Mouse (Mus musculus) spleen, postnatal 14 days (tissue): Measurements from ENCODE around the gene Mapk8ip3.
A peak's percentile ranks its signal among the peaks of the same experiment; 100 is the strongest.
"Not testable (repeated sequence)": the region's sequence is repeated elsewhere in the genome, so short reads cannot be mapped to it uniquely, and the experiment has no call there.

ENCODE experiments used
- DNase-seq, 2 experiments: peaks; one replicate each; pipeline ENCODE4 v3.0.0; 2021 to 2022; ENCODE audit warnings: low spot score in 2 of 2

Gene Mapk8ip3

DNA sequence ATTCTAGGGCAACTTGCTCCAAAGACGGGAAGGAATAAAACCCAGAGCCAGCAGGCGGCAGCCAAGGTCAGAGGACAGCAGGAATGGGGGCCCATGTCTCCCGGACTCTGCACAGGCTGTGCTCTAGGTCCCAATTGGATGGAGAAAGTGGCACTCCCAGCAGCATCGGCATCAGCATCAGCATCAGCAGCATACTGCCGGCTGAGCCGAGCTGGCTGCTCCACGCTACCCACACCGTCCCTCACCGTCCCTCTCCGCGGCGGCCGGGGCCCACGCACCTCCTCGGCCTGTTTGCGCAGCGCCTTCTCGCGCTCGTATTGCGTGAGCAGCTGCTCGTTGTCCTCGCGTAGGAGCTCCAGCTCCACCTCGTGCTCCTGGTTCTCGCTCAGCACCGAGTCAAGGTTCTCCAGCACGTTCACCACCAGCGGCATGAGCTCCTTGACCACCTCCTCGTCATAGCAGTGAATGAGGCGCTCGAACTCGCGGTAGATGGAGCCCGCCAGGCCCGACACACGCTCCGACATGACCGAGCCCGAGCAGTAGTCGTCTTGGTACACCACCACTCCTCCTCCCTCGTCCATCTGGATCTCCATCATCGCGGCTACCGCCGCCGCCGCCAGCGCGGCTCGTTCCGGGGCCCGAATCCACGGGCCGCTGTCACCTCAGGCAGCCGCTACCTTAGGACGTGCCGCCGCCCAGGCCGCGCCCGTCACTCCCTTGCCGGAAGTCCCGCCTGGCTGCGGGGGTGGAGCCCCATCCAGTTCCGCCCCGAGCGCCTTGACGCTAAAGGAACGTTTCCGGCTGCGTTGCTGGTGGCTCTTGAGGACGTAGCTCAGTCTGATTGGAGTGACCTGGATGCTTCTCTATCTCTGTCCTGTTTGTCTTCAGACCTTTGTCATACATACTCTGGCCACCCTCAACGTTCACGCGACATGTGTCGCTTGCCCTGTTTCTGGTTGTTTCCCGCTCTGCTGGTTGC lies at the start of gene Mapk8ip3:
Gene Mapk8ip3 (minus strand): TSS at position 719 of the 979 bp plus-strand sequence.
- DNase-seq, result peak; percentile 95 to 96

DNA sequence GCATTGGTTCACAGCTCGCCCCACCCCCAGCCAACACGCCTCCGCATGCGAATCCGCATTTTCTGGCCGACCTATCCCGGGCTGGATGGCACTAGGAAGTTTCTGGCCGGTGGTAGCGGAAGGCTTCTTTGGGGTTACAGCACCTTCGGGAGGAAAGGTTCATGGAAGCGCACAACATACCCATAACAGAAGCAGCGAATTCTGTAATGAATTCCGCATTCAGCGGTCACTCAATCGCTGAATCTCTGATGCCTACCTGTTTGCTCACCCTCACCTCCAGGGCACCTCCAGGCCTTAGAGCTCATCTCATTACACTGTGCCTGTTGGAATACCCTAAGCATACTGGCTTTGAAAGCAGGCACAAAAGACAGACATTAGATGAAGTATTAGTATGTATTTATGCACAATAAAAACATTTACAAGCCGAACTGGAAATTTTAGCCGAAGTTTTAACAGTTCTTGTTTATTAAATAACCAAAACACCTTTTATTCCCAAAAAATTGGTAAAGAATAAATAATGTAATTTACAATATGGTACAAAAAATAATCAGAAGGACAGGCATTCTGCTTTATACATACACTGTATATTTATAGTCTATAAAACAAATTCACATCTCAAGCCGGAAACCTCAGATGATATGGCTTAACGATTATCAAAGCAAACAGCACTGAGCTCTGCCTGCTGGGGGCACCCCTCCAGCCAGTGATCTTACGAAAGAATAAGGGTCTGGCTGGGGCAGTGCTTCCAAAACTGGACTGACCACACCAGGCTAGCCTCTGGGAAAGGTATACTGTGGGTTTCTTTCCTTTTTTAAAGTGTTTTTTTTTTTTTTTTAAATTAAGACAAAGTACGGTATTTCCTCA lies 24.3 kb upstream of the Mapk8ip3 start:
- no peak for DNase-seq

DNA sequence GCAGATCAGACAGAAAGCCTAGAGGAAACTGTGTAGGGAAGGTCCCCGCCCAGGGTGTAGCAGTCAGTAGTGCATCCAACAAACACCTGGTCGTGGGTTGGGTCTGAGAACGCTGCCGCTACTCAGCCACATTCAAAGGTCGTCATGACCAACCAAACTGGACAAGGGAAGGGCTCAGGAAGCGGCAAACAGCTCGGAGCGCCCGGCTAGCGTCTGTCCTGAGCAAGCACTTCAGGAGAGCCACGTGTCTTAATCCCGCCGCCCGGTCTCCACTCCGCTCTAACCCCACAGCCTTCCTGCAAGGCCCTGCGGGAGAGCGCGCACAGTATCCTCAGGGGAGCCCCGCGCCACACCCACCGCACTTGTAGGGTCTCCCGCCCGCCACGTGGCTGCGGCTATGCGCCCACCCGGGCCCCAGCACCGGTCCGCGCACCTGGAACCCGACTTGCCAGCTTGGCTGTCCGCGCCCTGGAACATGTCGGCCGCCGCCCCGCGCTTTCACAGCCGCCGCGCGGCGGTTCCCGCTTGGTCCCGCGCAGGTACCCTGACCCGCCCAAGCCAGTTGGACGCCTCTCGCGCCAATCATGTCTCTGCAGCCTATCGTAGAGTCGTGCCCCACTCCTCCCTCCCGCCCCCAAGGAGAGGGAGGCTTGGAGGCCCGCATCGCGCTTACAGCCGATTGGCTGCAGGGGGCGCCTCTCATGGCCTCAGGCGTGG lies 23.5 kb upstream of the Mapk8ip3 start, which contains the start of gene Jpt2:
Gene Jpt2 (minus strand): TSS at position 555 of the 717 bp plus-strand sequence.
- DNase-seq, result peak; percentile 93 to 96

- DNase-seq, result no peak
These were observed 22.6 kb upstream of the Mapk8ip3 start for GRCm38 (mm10) chr17:24959371-24959770.

GRCm38 (mm10) chr17:24953291-24953690 lies 16.5 kb upstream of the Mapk8ip3 start:
- no peak for DNase-seq

DNA sequence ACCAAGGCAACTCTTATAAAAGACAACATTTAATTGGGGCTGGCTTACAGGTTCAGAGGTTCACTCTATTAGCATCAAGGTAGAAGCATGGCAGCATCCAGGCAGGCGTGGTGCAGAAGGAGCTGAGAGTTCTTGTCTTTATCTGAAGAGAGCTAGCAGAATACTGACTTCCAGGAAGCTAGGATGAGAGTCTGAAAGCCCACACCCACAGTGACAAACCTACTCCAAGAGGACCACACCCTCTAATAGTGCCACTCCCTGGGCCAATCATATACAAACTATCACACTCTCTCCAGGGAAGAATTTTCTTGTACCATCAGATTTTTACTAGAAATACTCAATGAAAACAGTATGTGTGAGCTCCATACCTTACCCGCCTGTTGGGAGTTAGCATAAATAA lies 13.9 kb upstream of the Mapk8ip3 start:
- no peak for DNase-seq

DNA sequence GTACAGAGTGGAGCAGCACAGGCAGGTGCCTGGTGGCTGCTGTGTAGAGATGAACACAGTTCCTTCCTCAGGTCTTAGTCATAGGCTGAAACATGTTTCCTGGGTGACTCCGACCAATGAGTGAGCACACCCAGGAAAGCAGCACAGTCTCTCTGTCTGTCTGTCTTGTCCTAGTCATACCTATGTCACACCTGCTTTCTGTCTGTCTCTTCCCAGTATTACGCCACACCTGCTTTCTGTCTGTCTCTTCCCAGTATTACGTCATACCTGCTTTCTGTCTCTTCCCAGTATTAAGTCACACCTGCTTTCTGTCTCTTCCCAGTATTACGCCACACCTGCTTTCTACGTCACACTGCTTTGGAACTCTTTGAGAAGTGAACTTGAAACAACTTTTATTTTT lies 11.4 kb upstream of the Mapk8ip3 start:
- DNase-seq, result no peak

- DNase-seq, result not testable (repeated sequence)
These were observed 6.8 kb upstream of the Mapk8ip3 start for GRCm38 (mm10) chr17:24943589-24943988.

- DNase-seq, result no peak
These were observed 6.3 kb upstream of the Mapk8ip3 start for GRCm38 (mm10) chr17:24943036-24943435.

DNA sequence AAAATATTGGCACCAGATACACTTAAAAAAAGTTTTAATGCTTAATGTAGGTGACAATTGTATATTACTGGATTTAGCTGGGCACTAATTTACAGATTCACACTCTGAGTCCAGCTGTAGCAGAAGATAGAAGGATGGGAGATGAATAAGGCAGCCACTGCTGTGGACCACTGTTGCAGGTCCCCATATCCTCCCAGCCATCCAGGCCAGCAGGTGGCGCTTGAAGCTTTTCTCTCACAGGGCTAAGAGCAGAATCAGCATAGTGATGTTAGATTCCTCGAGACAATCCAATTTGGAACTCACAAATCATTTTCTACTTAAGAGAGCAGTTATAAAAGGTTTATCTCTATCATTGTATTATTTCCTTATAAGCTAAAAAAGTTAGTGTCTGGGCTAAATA lies 5.7 kb upstream of the Mapk8ip3 start:
- DNase-seq, result peak; percentile 29 to 46

GRCm38 (mm10) chr17:24937266-24937665 lies 489 bp upstream of the Mapk8ip3 start:
- no peak for DNase-seq

DNA sequence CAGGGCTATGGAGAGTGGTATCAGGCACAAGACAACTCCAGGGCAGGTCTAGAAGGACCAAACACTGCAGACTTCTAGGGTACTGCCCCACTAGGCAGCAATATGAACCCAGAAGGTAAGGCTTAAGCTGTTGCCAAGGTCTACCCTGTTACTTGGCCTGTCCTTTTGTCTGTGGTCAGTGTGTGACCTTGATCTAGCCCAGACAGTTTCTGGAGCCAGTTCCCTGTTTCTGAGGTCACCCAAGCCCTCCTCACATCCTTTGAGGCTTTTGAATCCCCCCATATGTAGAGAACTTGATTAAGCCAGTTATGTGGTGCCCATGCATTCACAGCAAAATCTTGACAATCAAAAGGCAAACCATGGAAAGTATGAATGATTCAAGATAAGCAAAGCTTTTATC lies 1.1 kb downstream of the Mapk8ip3 start:
- DNase-seq, result no peak

GRCm38 (mm10) chr17:24934926-24935325 lies 1.9 kb downstream of the Mapk8ip3 start:
- no peak for DNase-seq

GRCm38 (mm10) chr17:24933163-24933562 lies 3.6 kb downstream of the Mapk8ip3 start:
- DNase-seq, result no peak

GRCm38 (mm10) chr17:24932431-24932830 lies 4.3 kb downstream of the Mapk8ip3 start:
- DNase-seq, result no peak

DNA sequence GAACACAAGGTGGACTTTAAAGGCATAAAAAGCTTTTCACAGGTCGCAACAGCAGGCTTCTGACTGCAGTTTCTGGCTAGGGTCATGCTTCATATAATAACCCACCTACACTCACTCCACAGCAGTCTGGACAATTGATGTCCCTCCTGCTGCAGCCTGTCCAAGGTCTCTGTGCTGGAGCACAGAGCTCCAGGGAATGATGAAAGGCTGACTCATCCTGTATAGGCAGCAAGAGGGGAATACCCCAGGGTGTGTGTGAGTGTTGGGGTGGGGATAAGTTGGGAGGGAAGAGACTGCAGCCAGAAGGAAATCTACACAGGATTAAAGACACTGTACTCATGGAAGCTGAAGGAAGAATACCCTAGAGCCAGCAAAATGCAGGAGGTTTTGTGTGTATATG lies 7.3 kb downstream of the Mapk8ip3 start:
- DNase-seq, result no peak

GRCm38 (mm10) chr17:24923246-24923645 lies 13.5 kb downstream of the Mapk8ip3 start:
- no peak for DNase-seq

GRCm38 (mm10) chr17:24913984-24914383 lies 22.8 kb downstream of the Mapk8ip3 start:
- no peak for DNase-seq

DNA sequence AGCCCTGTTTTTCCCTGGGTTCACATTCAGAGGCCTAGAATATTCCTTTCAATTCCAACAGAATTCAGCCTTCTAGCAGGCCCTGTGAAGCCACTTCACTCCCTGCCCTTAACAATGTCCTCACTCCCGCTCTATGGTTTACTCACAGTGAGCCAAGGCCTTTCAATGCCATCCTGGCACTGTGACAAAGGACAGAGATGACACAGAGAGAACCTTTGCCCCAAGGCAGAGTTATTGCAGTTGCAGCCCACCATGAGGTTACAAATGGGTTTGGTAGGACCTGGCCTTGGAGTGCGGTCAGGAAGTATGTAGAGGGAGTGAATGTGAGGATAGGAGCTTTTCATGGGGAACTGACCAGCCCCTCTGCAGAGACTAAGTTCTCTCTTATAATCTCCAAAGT lies 29.2 kb downstream of the Mapk8ip3 start:
- DNase-seq, result no peak

DNA sequence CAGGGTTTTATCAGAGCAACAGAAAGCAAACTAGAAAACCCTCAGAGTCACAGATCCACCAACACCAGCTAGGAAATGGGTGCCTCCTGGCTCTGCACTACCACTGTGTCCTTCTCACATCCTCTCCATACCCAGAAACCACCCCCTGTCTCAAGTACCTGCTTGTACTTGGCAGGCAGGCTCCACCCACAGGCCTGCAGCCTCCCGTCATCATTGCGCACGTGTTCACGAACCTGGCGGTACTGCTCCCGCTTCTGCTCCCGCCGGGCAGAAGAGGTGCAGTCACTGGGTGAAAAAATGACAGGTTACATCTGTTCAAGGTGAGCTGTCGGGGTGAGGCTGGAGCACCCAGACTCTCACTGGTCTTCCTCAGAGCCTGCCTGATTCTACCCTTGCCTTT lies 33.0 kb downstream of the Mapk8ip3 start:
- DNase-seq, result no peak

- DNase-seq, result peak; percentile 46 to 65
These were observed 33.9 kb downstream of the Mapk8ip3 start for GRCm38 (mm10) chr17:24902671-24903474.
